In genomic region chr11:96637927-96638326, GRCm38 (mm10) we compare ENCODE assay signal across 23 mouse cellular contexts.
A peak's percentile ranks its signal among the peaks of the same experiment; 100 is the strongest.
DNase-seq lines count a peak whose midpoint lies in the region; ATAC-seq and TF ChIP-seq lines count a peak whose summit lies in the region.
"Had no signal": no experiment of that assay in that cellular context is flagged by ENCODE, and none has a peak within 500 bp of the region (broad histone marks: within the 10 kb centered on the region; RNA-seq: fewer than 3 reads in every experiment).

No protein-coding gene starts in this region.

- TF ChIP-seq CTCF in liver, adult 2 months (IDR thresholded peaks at IDR 0.05; ENCODE audit: low read depth, low read length), result no peak
- no peak for TF ChIP-seq CTCF in small intestine, adult 2 months (IDR thresholded peaks at IDR 0.05; ENCODE audit: extremely low read depth, insufficient read length, insufficient replicate concordance, low read depth, low read length)

- WGBS in liver, adult 2 months, result 24% methylated on average over 7 of the region's 7 CpGs
- 23% methylated on average over 7 of the region's 7 CpGs for WGBS in intestine, embryonic 15.5 days
- WGBS in intestine, embryonic 16.5 days, result 27% methylated on average over 7 of the region's 7 CpGs
- 21% methylated on average over 7 of the region's 7 CpGs for WGBS in small intestine, adult 2 months
- WGBS in midbrain, embryonic 16.5 days, result 81% methylated on average over 7 of the region's 7 CpGs

- H3K9ac ChIP-seq in liver, adult 2 months (ENCODE audit: low read depth, low read length), result no peak overlapping the region
- H3K9ac ChIP-seq in intestine, embryonic 15.5 days, result no peak overlapping the region
- no peak overlapping the region for H3K9ac ChIP-seq in intestine, embryonic 16.5 days (ENCODE audit: low read depth, low read length)
- H3K9ac ChIP-seq in midbrain, embryonic 16.5 days (ENCODE audit: low read depth, low read length), result no peak overlapping the region
- H3K9ac ChIP-seq: forebrain, postnatal 0 days; heart, embryonic 12.5 days; heart, embryonic 15.5 days; hindbrain, embryonic 14.5 days had no signal

- peaks cover 9% of the 10 kb centered on the region for H3K4me1 ChIP-seq in liver, adult 2 months (ENCODE audit: control insufficient read depth, insufficient read depth, low read length)
- H3K4me1 ChIP-seq in intestine, embryonic 15.5 days (replicated peaks), result peaks cover 14% of the 10 kb centered on the region
- H3K4me1 ChIP-seq in intestine, embryonic 16.5 days (ENCODE audit: control insufficient read depth, insufficient read depth, low read length), result peaks cover 10% of the 10 kb centered on the region
- H3K4me1 ChIP-seq in small intestine, adult 2 months (ENCODE audit: control insufficient read depth, insufficient read depth, insufficient read length, low read length), result peaks cover 24% of the 10 kb centered on the region
- no peaks in the 10 kb centered on the region for H3K4me1 ChIP-seq in midbrain, embryonic 16.5 days (ENCODE audit: control insufficient read depth, insufficient read depth, low read length)
- H3K4me1 ChIP-seq: heart, embryonic 12.5 days; heart, embryonic 15.5 days had no signal

- no peak overlapping the region for H3K4me3 ChIP-seq in liver, adult 2 months (ENCODE audit: insufficient read depth, low read depth, low read length)
- H3K4me3 ChIP-seq in intestine, embryonic 15.5 days (replicated peaks), result no peak overlapping the region
- no peak overlapping the region for H3K4me3 ChIP-seq in intestine, embryonic 16.5 days (ENCODE audit: low read length)
- no peak overlapping the region for H3K4me3 ChIP-seq in small intestine, adult 2 months (ENCODE audit: low read depth, low read length)
- no peak overlapping the region for H3K4me3 ChIP-seq in midbrain, embryonic 16.5 days (ENCODE audit: low read depth, low read length)
- H3K4me3 ChIP-seq: gastrocnemius, adult 2 months; heart, embryonic 12.5 days; heart, embryonic 15.5 days had no signal

- no peaks in the 10 kb centered on the region for H3K27me3 ChIP-seq in liver, adult 2 months (ENCODE audit: control insufficient read depth, insufficient read depth, low read length)
- no peaks in the 10 kb centered on the region for H3K27me3 ChIP-seq in intestine, embryonic 15.5 days (replicated peaks)
- H3K27me3 ChIP-seq in intestine, embryonic 16.5 days (replicated peaks; ENCODE audit: control insufficient read depth, insufficient read depth, low read length), result no peaks in the 10 kb centered on the region
- H3K27me3 ChIP-seq in small intestine, adult 2 months (ENCODE audit: control insufficient read depth, insufficient read depth, low read length), result no peaks in the 10 kb centered on the region
- no peaks in the 10 kb centered on the region; the same call in 1 of the 2 replicates for H3K27me3 ChIP-seq in midbrain, embryonic 16.5 days (ENCODE audit: control insufficient read depth, insufficient read depth, low read depth, low read length)

- no peaks in the 10 kb centered on the region for H3K79me2 ChIP-seq in liver, adult 2 months (ENCODE audit: control insufficient read depth, insufficient read depth, low read length)

- H3K9me3 ChIP-seq in intestine, embryonic 15.5 days, result no peaks in the 10 kb centered on the region
- no peaks in the 10 kb centered on the region for H3K9me3 ChIP-seq in intestine, embryonic 16.5 days (ENCODE audit: control insufficient read depth, low read length)
- no peaks in the 10 kb centered on the region for H3K9me3 ChIP-seq in midbrain, embryonic 16.5 days (replicated peaks; ENCODE audit: control insufficient read depth, low read length, poor library complexity, severe bottlenecking)
- H3K9me3 ChIP-seq: heart, embryonic 12.5 days; heart, embryonic 15.5 days had no signal

- TF ChIP-seq POLR2A in liver, adult 2 months (IDR thresholded peaks at IDR 0.05; ENCODE audit: extremely low read depth, insufficient read depth, low read length), result no peak
- no peak for TF ChIP-seq POLR2A in small intestine, adult 2 months (IDR thresholded peaks at IDR 0.05; ENCODE audit: low read depth, low read length)

- H3K36me3 ChIP-seq in liver, adult 2 months (ENCODE audit: control insufficient read depth, insufficient read depth, low read length), result no peaks in the 10 kb centered on the region
- H3K36me3 ChIP-seq in intestine, embryonic 15.5 days, result no peaks in the 10 kb centered on the region
- H3K36me3 ChIP-seq in intestine, embryonic 16.5 days (ENCODE audit: control insufficient read depth, insufficient read depth, low read length), result no peaks in the 10 kb centered on the region
- H3K36me3 ChIP-seq in small intestine, adult 2 months (ENCODE audit: control insufficient read depth, insufficient read depth, low read length), result no peaks in the 10 kb centered on the region
- no peaks in the 10 kb centered on the region for H3K36me3 ChIP-seq in midbrain, embryonic 16.5 days (ENCODE audit: control insufficient read depth, insufficient read depth, low read length)
- H3K36me3 ChIP-seq: heart, embryonic 12.5 days; heart, embryonic 15.5 days had no signal

- ATAC-seq in intestine, embryonic 15.5 days, result peak; percentile 84
- peak; percentile 86 for ATAC-seq in intestine, embryonic 16.5 days
- ATAC-seq in midbrain, embryonic 16.5 days, result no peak
- ATAC-seq: CD4-positive, CD25-positive, alpha-beta regulatory T cell, adult 4 months; forebrain, embryonic 14.5 days; forebrain, postnatal 0 days; hindbrain, postnatal 0 days had no signal

- peak; percentile 97 for DNase-seq in liver, adult 2 months (ENCODE audit: extremely low read depth, low read depth, low spot score)
- no peak for DNase-seq in liver
- DNase-seq: adrenal gland, adult 2 months; adrenal gland, postnatal 25 days; cerebellum, adult 11-12 months; cerebellum, adult 8-10 months; cerebellum, postnatal 14 days; forebrain, postnatal 0 days; gastrocnemius, adult 2 months; gastrocnemius, postnatal 14 days; heart, adult 18-20 months; heart, postnatal 10 days; heart, postnatal 4 days had no signal

- peak overlapping the region; percentile 33; the same call in 1 of the 2 replicates for H3K27ac ChIP-seq in liver, adult 2 months (replicated peaks; ENCODE audit: insufficient read depth, low read depth, low read length)
- H3K27ac ChIP-seq in intestine, embryonic 15.5 days, result peak overlapping the region; percentile 19; the same call in 1 of the 2 replicates
- peak overlapping the region; percentile 59; the same call in 1 of the 2 replicates for H3K27ac ChIP-seq in intestine, embryonic 16.5 days (ENCODE audit: low read length)
- H3K27ac ChIP-seq in small intestine, adult 2 months (ENCODE audit: insufficient read depth, low read depth, low read length), result peak overlapping the region; percentile 74
- no peak overlapping the region for H3K27ac ChIP-seq in midbrain, embryonic 16.5 days (ENCODE audit: low read length)
- H3K27ac ChIP-seq: gastrocnemius, adult 2 months; heart, embryonic 15.5 days; hindbrain, embryonic 14.5 days; hindbrain, postnatal 0 days had no signal

- 0 out of 2 replicates have a peak overlapping the region, but pooled peaks have one; percentile 6 for H3K4me2 ChIP-seq in intestine, embryonic 15.5 days (replicated peaks)
- no peak overlapping the region for H3K4me2 ChIP-seq in intestine, embryonic 16.5 days (ENCODE audit: low read depth, low read length)
- H3K4me2 ChIP-seq in midbrain, embryonic 16.5 days (ENCODE audit: low read length), result no peak overlapping the region
- H3K4me2 ChIP-seq: heart, embryonic 12.5 days; heart, embryonic 15.5 days; hindbrain, embryonic 14.5 days had no signal
